Mouse (Mus musculus) MEL (cell line): Measurements from ENCODE around the gene Crygd. TPM values are rescaled to one million over a fixed set of nuclear protein-coding genes. Genes with fewer than 3 reads are reported as not detected.

ENCODE experiments used
- DNase-seq: peaks from one replicate; pipeline ENCODE4 v3.0.0; 2011; ENCODE audit warnings: low read depth, low spot score
- H3K27ac ChIP-seq: 2 replicates; pipeline ENCODE4 v1.5.1; 2012; ENCODE audit warnings: low read depth, mild to moderate bottlenecking, control low read depth, low read length, moderate library complexity; ENCODE audit not compliant: control insufficient read depth
- H3K27me3 ChIP-seq, 2 experiments: fragments of 150-350 bp in 1 of 2; sonication (generic) in 1 of 2; 2 replicates each; pipeline ENCODE4 v1.6.1; 2012; ENCODE audit warnings: low read length in 2 of 2, mild to moderate bottlenecking in 2 of 2, improper control_type of control experiment in 1 of 2, moderate library complexity in 1 of 2; ENCODE audit not compliant: insufficient read depth in 2 of 2, control insufficient read depth in 1 of 2
- H3K36me3 ChIP-seq, 2 experiments: 2 replicates each; pipeline ENCODE4 v1.6.1; 2012 to 2014; ENCODE audit warnings: low read length in 2 of 2, improper control_type of control experiment in 1 of 2, inconsistent platforms in 1 of 2, mild to moderate bottlenecking in 1 of 2; ENCODE audit not compliant: insufficient read depth in 2 of 2, control insufficient read depth in 1 of 2
- H3K4me1 ChIP-seq, 2 experiments: fragments of 150-350 bp in 1 of 2; sonication (generic) in 1 of 2; 2 replicates each; pipeline ENCODE4 v1.6.1; 2012; ENCODE audit warnings: low read length in 2 of 2, improper control_type of control experiment in 1 of 2, mild to moderate bottlenecking in 1 of 2; ENCODE audit not compliant: insufficient read depth in 2 of 2, control insufficient read depth in 1 of 2
- H3K4me3 ChIP-seq, 2 experiments: fragments of 150-350 bp in 1 of 2; sonication (generic) in 1 of 2; 2 replicates each; pipeline ENCODE4 v1.5.1; 2012; ENCODE audit warnings: low read depth in 2 of 2, low read length in 2 of 2, mild to moderate bottlenecking in 2 of 2, moderate library complexity in 2 of 2, control low read depth in 1 of 2, improper control_type of control experiment in 1 of 2; ENCODE audit not compliant: control insufficient read depth in 1 of 2, insufficient read depth in 1 of 2
- H3K79me2 ChIP-seq: 2 replicates; pipeline ENCODE4 v1.6.1; 2012; ENCODE audit warnings: mild to moderate bottlenecking, low read length, moderate library complexity; ENCODE audit not compliant: control insufficient read depth, poor library complexity, insufficient read depth
- H3K9ac ChIP-seq: 2 replicates; pipeline ENCODE4 v1.6.1; 2012; ENCODE audit warnings: low read depth, mild to moderate bottlenecking, control low read depth, low read length, moderate library complexity; ENCODE audit not compliant: control insufficient read depth, poor library complexity, severe bottlenecking
- H3K9me3 ChIP-seq: fragments of 150-350 bp; sonication (generic); replicated peaks from 2 replicates; pipeline ENCODE4 v1.6.1; 2012; ENCODE audit warnings: mild to moderate bottlenecking, low read length, improper control_type of control experiment, moderate library complexity; ENCODE audit not compliant: insufficient read depth
- CTCF ChIP-seq, 3 experiments: IDR thresholded peaks in 2 of 3; conservative IDR thresholded peaks in 1 of 3; 2 replicates each; pipeline ENCODE4 v1.5.1; 2011 to 2012; ENCODE audit warnings: low read length in 3 of 3, low read depth in 2 of 3, mild to moderate bottlenecking in 2 of 3, improper control_type of control experiment in 1 of 3, inconsistent platforms in 1 of 3, mixed read lengths in 1 of 3, moderate library complexity in 1 of 3; ENCODE audit not compliant: control insufficient read depth in 1 of 3, insufficient read depth in 1 of 3, poor library complexity in 1 of 3, severe bottlenecking in 1 of 3
- E2F4 ChIP-seq: IDR thresholded peaks from 2 replicates; pipeline ENCODE4 v1.6.1; 2011; ENCODE audit warnings: low read depth, low read length, improper control_type of control experiment, borderline replicate concordance
- ELF1 ChIP-seq: IDR thresholded peaks from 2 replicates; pipeline ENCODE4 v1.6.1; 2014; ENCODE audit warnings: low read depth, mild to moderate bottlenecking, inconsistent platforms, low read length, improper control_type of control experiment, moderate library complexity
- EP300 ChIP-seq, 2 experiments: IDR thresholded peaks; 2 replicates each; pipeline ENCODE4 v1.6.1; 2011; ENCODE audit warnings: improper control_type of control experiment in 2 of 2, low read length in 2 of 2, low read depth in 1 of 2, mild to moderate bottlenecking in 1 of 2
- ETS1 ChIP-seq: IDR thresholded peaks from 2 replicates; pipeline ENCODE4 v1.6.1; 2012; ENCODE audit warnings: low read depth, mild to moderate bottlenecking, inconsistent platforms, low read length, improper control_type of control experiment, moderate library complexity
- GABPA ChIP-seq: IDR thresholded peaks from 2 replicates; pipeline ENCODE4 v1.6.1; 2012; ENCODE audit warnings: low read depth, mild to moderate bottlenecking, inconsistent platforms, low read length, improper control_type of control experiment, moderate library complexity
- JUND ChIP-seq: IDR thresholded peaks from 2 replicates; pipeline ENCODE4 v1.6.1; 2011; ENCODE audit warnings: low read depth, mild to moderate bottlenecking, improper control_type of control experiment, low read length
- MAFK ChIP-seq: IDR thresholded peaks from 2 replicates; pipeline ENCODE4 v1.6.1; 2011; ENCODE audit warnings: low read depth, mild to moderate bottlenecking, low read length, improper control_type of control experiment, borderline replicate concordance
- MAZ ChIP-seq: IDR thresholded peaks from 2 replicates; pipeline ENCODE4 v1.6.1; 2012; ENCODE audit warnings: low read depth, mild to moderate bottlenecking, inconsistent platforms, low read length, improper control_type of control experiment
- MYC ChIP-seq: IDR thresholded peaks from 2 replicates; pipeline ENCODE4 v1.6.1; 2011; ENCODE audit warnings: low read depth, mild to moderate bottlenecking, low read length, improper control_type of control experiment, moderate library complexity
- NELFE ChIP-seq: IDR thresholded peaks from 2 replicates; pipeline ENCODE4 v1.6.1; 2011; ENCODE audit warnings: low read depth, low read length, improper control_type of control experiment
- POLR2AphosphoS2 ChIP-seq: IDR thresholded peaks from 2 replicates; pipeline ENCODE4 v1.6.1; 2011; ENCODE audit warnings: low read length, improper control_type of control experiment
- POLR2AphosphoS5 ChIP-seq: IDR thresholded peaks from 2 replicates; pipeline ENCODE4 v1.6.1; 2012; ENCODE audit warnings: low read depth, borderline replicate concordance, mild to moderate bottlenecking, inconsistent platforms, low read length, moderate library complexity, mixed read lengths
- RAD21 ChIP-seq: IDR thresholded peaks from 2 replicates; pipeline ENCODE4 v1.6.1; 2011; ENCODE audit warnings: mild to moderate bottlenecking, low read depth, low read length, improper control_type of control experiment
- SMC3 ChIP-seq: IDR thresholded peaks from 2 replicates; pipeline ENCODE4 v1.6.1; 2011; ENCODE audit warnings: low read depth, low read length, improper control_type of control experiment
- TCF12 ChIP-seq: IDR thresholded peaks from 2 replicates; pipeline ENCODE4 v1.6.1; 2014; ENCODE audit warnings: low read depth, mild to moderate bottlenecking, inconsistent platforms, low read length, improper control_type of control experiment, moderate library complexity
- ZMIZ1 ChIP-seq: IDR thresholded peaks from 2 replicates; pipeline ENCODE4 v1.6.1; 2012; ENCODE audit warnings: low read depth, mild to moderate bottlenecking, inconsistent platforms, low read length, improper control_type of control experiment, moderate library complexity
- polyA plus RNA-seq, 2 experiments: library from polyadenylated mRNA; stranded (reverse) in 1 of 2; unstranded in 1 of 2; fragments of >175 nt in 1 of 2; fragments of >200 nt in 1 of 2; gene quantifications; 2 replicates each; pipeline versions ENCODE4 v1.2.1 to v1.2.4; 2012; ENCODE audit warnings: low replicate concordance in 2 of 2, low read depth in 1 of 2; ENCODE audit not compliant: insufficient read length in 2 of 2, insufficient read depth in 1 of 2, missing spikeins in 1 of 2
- total RNA-seq: library from RNA; depleted of rRNA; stranded (reverse); fragments of 300-350 nt; gene quantifications from 2 replicates; pipeline ENCODE4 v1.2.3, GENCODE M21; 2012

Crygd gene
- total and polyA plus RNA-seq, 3 experiments, result not detected

DNA sequence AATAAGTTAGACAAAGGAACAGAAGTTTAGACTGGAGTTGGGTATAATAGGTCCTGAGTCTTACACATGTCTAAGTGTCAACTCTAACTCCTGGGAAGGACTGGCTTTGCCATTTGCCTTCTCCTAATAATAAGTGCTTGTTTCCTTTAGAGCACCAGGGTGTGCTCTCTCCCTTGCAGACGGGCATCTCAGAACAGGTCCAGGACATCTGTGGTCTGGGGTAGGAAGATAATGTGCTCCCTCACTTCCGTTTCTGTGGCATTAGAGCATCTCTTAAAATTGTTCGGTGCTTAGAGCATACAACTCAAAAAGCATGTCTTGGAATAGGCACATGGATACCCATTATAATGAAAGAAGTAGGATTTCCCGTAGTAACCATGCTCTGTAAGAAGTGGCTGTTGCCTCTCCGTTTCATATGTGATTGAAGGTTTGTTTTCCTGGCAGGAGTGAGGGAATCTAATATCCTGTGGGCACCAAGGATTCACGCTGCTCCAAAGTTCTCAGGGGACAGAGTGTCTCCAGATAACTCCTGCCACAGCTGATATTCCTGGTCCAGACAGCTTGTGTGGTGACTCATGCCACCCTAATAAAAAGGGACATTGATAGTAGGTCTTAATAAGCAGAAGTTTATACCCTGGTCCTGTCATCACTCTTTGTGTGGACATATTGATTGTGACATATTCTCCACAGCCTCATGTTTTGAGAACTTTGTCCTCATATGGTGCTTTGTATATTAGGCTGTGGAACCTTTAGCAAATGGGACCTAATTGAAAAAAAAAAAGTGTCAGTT lies 25.5 kb upstream of the Crygd start:
- DNase-seq, result peak; percentile 15
- no peaks in the 10 kb centered on the region for H3K36me3 ChIP-seq
- no peaks in the 10 kb centered on the region for H3K79me2 ChIP-seq
- no peaks in the 10 kb centered on the region for H3K4me1 ChIP-seq
- H3K9me3 ChIP-seq, result no peaks in the 10 kb centered on the region
- H3K27me3 ChIP-seq, result no peaks in the 10 kb centered on the region; a peak in 1 of 4 replicates
- H3K27ac ChIP-seq, result no peak overlapping the region
- TF ChIP-seq ETS1 (no peak), RAD21 (peak; percentile 18)
- no peak overlapping the region for H3K9ac ChIP-seq
- H3K4me3 ChIP-seq, result no peak overlapping the region

DNA sequence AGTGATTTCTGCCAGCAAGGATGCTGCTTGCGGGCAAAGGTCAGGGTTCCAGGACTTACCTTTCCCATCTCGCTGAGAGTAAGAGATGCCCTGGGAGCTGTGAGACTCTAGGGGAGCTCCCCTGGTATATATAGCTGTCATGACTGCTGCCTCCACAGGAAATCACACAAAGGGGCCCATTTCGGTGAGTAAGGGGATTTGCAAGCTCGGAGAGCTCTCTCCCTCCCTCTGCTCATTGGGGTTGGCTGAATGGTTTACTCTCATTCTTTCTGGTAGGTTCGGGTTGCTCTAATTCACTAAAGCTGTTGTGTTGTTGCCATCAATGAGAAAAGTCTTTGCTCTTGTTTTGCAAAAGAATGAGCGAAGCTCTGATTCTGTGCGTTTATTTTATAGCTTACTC lies 18.9 kb upstream of the Crygd start, which contains the start of gene Crygb:
Gene Crygb (minus strand): TSS at position 101 of the 400 bp plus-strand sequence.
- Histone ChIP-seq H3K79me2 (no peaks in the 10 kb centered on the region), H3K27ac (no peak within 1 kb of the TSS), H3K36me3 (no peaks in the 10 kb centered on the region), H3K4me1 (no peaks in the 10 kb centered on the region), H3K9me3 (no peaks in the 10 kb centered on the region), H3K4me3 (no peak within 1 kb of the TSS), H3K9ac (no peak within 1 kb of the TSS), H3K27me3 (no peaks in the 10 kb centered on the region; a peak in 1 of 4 replicates)
- DNase-seq, result no peak
- TF ChIP-seq NELFE (no peak), MYC (no peak), GABPA (no peak), JUND (no peak), MAZ (no peak), EP300 (IDR thresholded peaks at IDR 0.05; ENCODE audit: low read depth in 1 of 2, low read length in 2 of 2) (no peak), ZMIZ1 (no peak), E2F4 (no peak), POLR2AphosphoS5 (no peak), POLR2AphosphoS2 (no peak), TCF12 (no peak)

DNA sequence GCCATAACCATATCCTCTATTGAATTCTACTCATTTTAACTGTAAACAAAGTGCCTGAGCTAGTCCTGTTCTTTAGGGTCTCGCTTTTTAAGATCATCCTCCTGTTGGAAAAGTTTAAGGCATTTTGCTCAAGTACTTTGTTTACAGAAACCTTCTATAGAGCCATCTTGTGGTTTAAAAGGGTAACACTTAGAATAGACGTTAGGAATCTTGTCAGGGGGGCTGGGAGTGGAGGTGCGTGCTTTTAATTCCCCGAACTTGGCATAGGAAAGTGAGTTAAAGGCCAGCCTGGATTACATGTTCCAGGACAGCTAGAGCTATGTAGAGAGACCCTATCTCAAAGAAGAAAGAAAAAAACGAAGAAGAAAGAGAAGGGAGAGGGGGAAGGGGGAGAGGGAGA lies 12.4 kb upstream of the Crygd start:
- Histone ChIP-seq H3K4me3 (no peak overlapping the region), H3K27ac (no peak overlapping the region), H3K36me3 (no peaks in the 10 kb centered on the region), H3K27me3 (no peaks in the 10 kb centered on the region; a peak in 1 of 4 replicates), H3K79me2 (no peaks in the 10 kb centered on the region), H3K9ac (no peak overlapping the region), H3K4me1 (no peaks in the 10 kb centered on the region), H3K9me3 (no peaks in the 10 kb centered on the region)
- TF ChIP-seq SMC3 (peak; percentile 25; the same call in 1 of the 2 replicates), CTCF (IDR thresholded peaks at IDR 0.05 in 2 of 3, conservative IDR thresholded peaks at IDR 0.05 in 1 of 3; ENCODE audit: control insufficient read depth in 1 of 3, insufficient read depth in 1 of 3, low read depth in 2 of 3, low read length in 3 of 3, poor library complexity in 1 of 3, severe bottlenecking in 1 of 3) (peak in 1 of 3 experiments; percentile 27; a peak in 2 of 6 replicates), MAFK (no peak), ELF1 (no peak)
- peak; percentile 8 for DNase-seq
